Mouse (Mus musculus) forebrain, postnatal 0 days (tissue): ENCODE measurements around the gene Pold3. TPM values are rescaled to one million over a fixed set of nuclear protein-coding genes. Genes with fewer than 3 reads are reported as not detected.
A peak's percentile ranks its signal among the peaks of the same experiment; 100 is the strongest.
"Not testable (repeated sequence)": the region's sequence is repeated elsewhere in the genome, so short reads cannot be mapped to it uniquely, and the experiment has no call there.

ENCODE experiments used
- ATAC-seq: fragments of 200-750 bp; cut with Nextera tagmentation; 2 replicates; pipeline ENCODE4 v1.8.0; 2017; ENCODE audit warnings: mild to moderate bottlenecking, moderate library complexity
- DNase-seq: peaks from one replicate; pipeline ENCODE4 v3.0.0-alpha.2; 2015
- H3K27ac ChIP-seq: fragments of 300-500 bp; sonication (generic); 2 replicates; pipeline ENCODE4 v1.5.1; 2014; ENCODE audit warnings: low read depth, mild to moderate bottlenecking, antibody characterized with exemption, low read length, moderate library complexity, mixed read lengths
- H3K27me3 ChIP-seq: fragments of 300-500 bp; sonication (generic); 2 replicates; pipeline ENCODE4 v1.6.1; 2014; ENCODE audit warnings: mild to moderate bottlenecking, low read length, mixed read lengths; ENCODE audit not compliant: insufficient read depth
- H3K36me3 ChIP-seq: fragments of 300-500 bp; sonication (generic); 2 replicates; pipeline ENCODE4 v1.6.1; 2014; ENCODE audit warnings: mild to moderate bottlenecking, moderate library complexity; ENCODE audit not compliant: insufficient read depth
- H3K4me1 ChIP-seq: fragments of 300-500 bp; sonication (generic); 2 replicates; pipeline ENCODE4 v1.6.1; 2014; ENCODE audit warnings: antibody characterized with exemption; ENCODE audit not compliant: insufficient read depth
- H3K4me2 ChIP-seq: fragments of 300-500 bp; sonication (generic); 2 replicates; pipeline ENCODE4 v1.6.1; 2014; ENCODE audit warnings: low read depth, mild to moderate bottlenecking, moderate library complexity
- H3K4me3 ChIP-seq: fragments of 300-500 bp; sonication (generic); 2 replicates; pipeline ENCODE4 v1.5.1; 2014; ENCODE audit warnings: low read depth, low read length, mixed read lengths
- H3K9ac ChIP-seq: fragments of 300-500 bp; sonication (generic); 2 replicates; pipeline ENCODE4 v1.6.1; 2014; ENCODE audit warnings: mild to moderate bottlenecking
- H3K9me3 ChIP-seq: fragments of 300-500 bp; sonication (generic); 2 replicates; pipeline ENCODE4 v1.6.1; 2016; ENCODE audit warnings: low read length
- CTCF ChIP-seq: sonication (generic); IDR thresholded peaks from 2 replicates; pipeline ENCODE4 v1.5.1; 2016; ENCODE audit warnings: antibody characterized with exemption, control low read depth, low read depth
- WGBS: fragments of 180-500 bp; shearing (Covaris S2); extraction: QIAGEN DNeasy Blood & Tissue Kit; methylation state at CpG from one replicate; pipeline ENCODE4 v1.1.7; 2014; 5-methylcytosine and 5-hydroxymethylcytosine counted together
- polyA plus RNA-seq: library from polyadenylated mRNA; unstranded; fragments of >200 nt; fragmentation: Nextera tagmentation; extraction: Ambion mirVana; gene quantifications from 2 replicates; pipeline ENCODE4 v1.2.1, GENCODE M21; 2015
- total RNA-seq: library from RNA; depleted of rRNA; stranded (reverse); fragments of >200 nt; gene quantifications from 2 replicates; pipeline ENCODE4 v1.2.3, GENCODE M21; 2014

Pold3 gene
- total and polyA plus RNA-seq, 2 experiments from 2014 or later, result 40.1 to 48.7 TPM

GRCm38 (mm10) chr7:100083812-100084211 is 37.6 kb downstream of the Pold3 start:
- TF ChIP-seq CTCF, result peak; percentile 19; the same call in 1 of the 2 replicates
- ATAC-seq (no peak), DNase-seq (no peak)
- Histone ChIP-seq H3K4me2 (no peak overlapping the region), H3K27me3 (no peaks in the 10 kb centered on the region), H3K27ac (no peak overlapping the region), H3K36me3 (peaks cover 54% of the 10 kb centered on the region), H3K4me1 (no peaks in the 10 kb centered on the region), H3K4me3 (no peak overlapping the region), H3K9ac (no peak overlapping the region), H3K9me3 (no peaks in the 10 kb centered on the region)
- WGBS, result 85% methylated on average over 6 of the region's 6 CpGs

- no peak overlapping the region for H3K27ac ChIP-seq
- DNase-seq (no peak), ATAC-seq (no peak)
- TF ChIP-seq CTCF, result no peak
- no peak overlapping the region for H3K9ac ChIP-seq
- H3K4me2 ChIP-seq, result no peak overlapping the region
- peaks cover 52% of the 10 kb centered on the region for H3K36me3 ChIP-seq
- 95% methylated on average over 6 of the region's 6 CpGs for WGBS
- no peak overlapping the region for H3K4me3 ChIP-seq
- H3K27me3 ChIP-seq, result no peaks in the 10 kb centered on the region
- no peaks in the 10 kb centered on the region for H3K9me3 ChIP-seq
- no peaks in the 10 kb centered on the region for H3K4me1 ChIP-seq
Measured at GRCm38 (mm10) chr7:100082836-100083235, 38.5 kb downstream of the Pold3 start.

GRCm38 (mm10) chr7:100080087-100080781 is 41.1 kb downstream of the Pold3 start:
- peak; percentile 74 for ATAC-seq
- DNase-seq, result peak; percentile 11
- 0 out of 2 replicates have a peak overlapping the region, but pooled peaks have one; percentile 15 for H3K27ac ChIP-seq

GRCm38 (mm10) chr7:100077071-100077470 is 44.3 kb downstream of the Pold3 start:
- no peak overlapping the region for H3K9ac ChIP-seq
- ATAC-seq, result no peak
- DNase-seq, result no peak
- TF ChIP-seq CTCF, result no peak
- H3K4me3 ChIP-seq, result no peak overlapping the region
- no peaks in the 10 kb centered on the region for H3K9me3 ChIP-seq
- WGBS, result 92% methylated on average over 4 of the region's 4 CpGs
- H3K36me3 ChIP-seq, result peaks cover 10% of the 10 kb centered on the region; the same call in 1 of the 2 replicates
- H3K27me3 ChIP-seq, result no peaks in the 10 kb centered on the region
- no peaks in the 10 kb centered on the region for H3K4me1 ChIP-seq
- no peak overlapping the region for H3K27ac ChIP-seq
- no peak overlapping the region for H3K4me2 ChIP-seq

More at GRCm38 (mm10) chr7:100080087-100080781, 41.1 kb downstream of the Pold3 start:
- Histone ChIP-seq H3K27me3 (no peaks in the 10 kb centered on the region), H3K9me3 (no peaks in the 10 kb centered on the region), H3K9ac (no peak overlapping the region), H3K4me1 (no peaks in the 10 kb centered on the region), H3K36me3 (peaks cover 29% of the 10 kb centered on the region), H3K4me3 (no peak overlapping the region), H3K4me2 (no peak overlapping the region)
- 50% methylated on average over 12 of the region's 12 CpGs for WGBS
- no peak for TF ChIP-seq CTCF

- H3K9ac ChIP-seq, result no peak overlapping the region
- H3K4me2 ChIP-seq, result no peak overlapping the region
- no peak overlapping the region for H3K27ac ChIP-seq
- no peaks in the 10 kb centered on the region for H3K4me1 ChIP-seq
- peaks cover 10% of the 10 kb centered on the region; the same call in 1 of the 2 replicates for H3K36me3 ChIP-seq
- no peak for TF ChIP-seq CTCF
- no peaks in the 10 kb centered on the region for H3K27me3 ChIP-seq
- H3K9me3 ChIP-seq, result no peaks in the 10 kb centered on the region
- WGBS, result 86% methylated on average over 5 of the region's 5 CpGs
- no peak for ATAC-seq
- DNase-seq, result no peak
- H3K4me3 ChIP-seq, result no peak overlapping the region
Measured at GRCm38 (mm10) chr7:100076296-100076695, 45.1 kb downstream of the Pold3 start.

- H3K9me3 ChIP-seq, result no peaks in the 10 kb centered on the region
- WGBS, result 77% methylated on average over 2 of the region's 2 CpGs
- H3K27me3 ChIP-seq, result no peaks in the 10 kb centered on the region
- no peak overlapping the region for H3K9ac ChIP-seq
- no peaks in the 10 kb centered on the region for H3K4me1 ChIP-seq
- DNase-seq (peak; percentile 24), ATAC-seq (no peak; the same call in 1 of the 2 replicates)
- no peak for TF ChIP-seq CTCF
- H3K4me2 ChIP-seq, result no peak overlapping the region
- H3K27ac ChIP-seq, result no peak overlapping the region
- peaks cover 4% of the 10 kb centered on the region; the same call in 1 of the 2 replicates for H3K36me3 ChIP-seq
- H3K4me3 ChIP-seq, result no peak overlapping the region
Measured at GRCm38 (mm10) chr7:100073959-100074358, 47.4 kb downstream of the Pold3 start.

- H3K36me3 ChIP-seq, ATAC-seq, H3K9ac ChIP-seq, H3K9me3 ChIP-seq, DNase-seq, H3K4me3 ChIP-seq, H3K4me2 ChIP-seq, H3K4me1 ChIP-seq, H3K27ac ChIP-seq, H3K27me3 ChIP-seq: not testable (repeated sequence)
- 92% methylated on average over 2 of the region's 2 CpGs for WGBS
Measured at GRCm38 (mm10) chr7:100052991-100053390, 68.4 kb downstream of the Pold3 start.
